ENCODE assay signal across 27 mouse cellular contexts in genomic region chr19:45067758-45068510, GRCm38 (mm10). TPM values are rescaled to one million over a fixed set of nuclear protein-coding genes. Genes with fewer than 3 reads are reported as not detected.
DNase-seq lines count a peak whose midpoint lies in the region; ATAC-seq and TF ChIP-seq lines count a peak whose summit lies in the region.
"Had no signal": no experiment of that assay in that cellular context is flagged by ENCODE, and none has a peak within 500 bp of the region (broad histone marks: within the 10 kb centered on the region; RNA-seq: fewer than 3 reads in every experiment).

No protein-coding gene starts in this region.

- H3K9ac ChIP-seq in midbrain, embryonic 11.5 days (ENCODE audit: low read length) = no peak overlapping the region
- no peak overlapping the region for H3K9ac ChIP-seq in midbrain, postnatal 0 days (replicated peaks; ENCODE audit: low read length, poor library complexity, severe bottlenecking)
- peak overlapping the region; percentile 13; the same call in 1 of the 2 replicates for H3K9ac ChIP-seq in MEL (ENCODE audit: control insufficient read depth, low read depth, low read length, poor library complexity, severe bottlenecking)
- H3K9ac ChIP-seq: embryonic facial prominence, embryonic 13.5 days; forebrain, embryonic 13.5 days; hindbrain, embryonic 13.5 days; intestine, embryonic 15.5 days had no signal

- no peaks in the 10 kb centered on the region for H3K9me3 ChIP-seq in midbrain, embryonic 11.5 days (ENCODE audit: control insufficient read depth, low read length)
- H3K9me3 ChIP-seq in midbrain, postnatal 0 days (ENCODE audit: low read length) = no peaks in the 10 kb centered on the region
- no peaks in the 10 kb centered on the region for H3K9me3 ChIP-seq in E14TG2a.4 (ENCODE audit: low read length)
- no peaks in the 10 kb centered on the region for H3K9me3 ChIP-seq in MEL (replicated peaks; ENCODE audit: insufficient read depth, low read length)
- H3K9me3 ChIP-seq: embryonic facial prominence, embryonic 10.5 days; forebrain, embryonic 13.5 days; hindbrain, embryonic 10.5 days; hindbrain, embryonic 13.5 days; intestine, embryonic 15.5 days had no signal

- H3K27ac ChIP-seq in midbrain, embryonic 11.5 days (ENCODE audit: low read depth, low read length) = no peak overlapping the region
- H3K27ac ChIP-seq in midbrain, postnatal 0 days (ENCODE audit: low read depth, low read length) = no peak overlapping the region
- peak overlapping the region; percentile 57 for H3K27ac ChIP-seq in MEL (ENCODE audit: control insufficient read depth, low read depth, low read length)
- H3K27ac ChIP-seq: embryonic facial prominence, embryonic 10.5 days; embryonic facial prominence, embryonic 13.5 days; forebrain, embryonic 13.5 days; gastrocnemius, adult 2 months; hindbrain, embryonic 10.5 days; hindbrain, embryonic 13.5 days; intestine, embryonic 15.5 days had no signal

- H3K4me2 ChIP-seq in midbrain, embryonic 11.5 days = no peak overlapping the region
- no peak overlapping the region for H3K4me2 ChIP-seq in midbrain, postnatal 0 days (ENCODE audit: low read depth, low read length, poor library complexity, severe bottlenecking)
- H3K4me2 ChIP-seq: embryonic facial prominence, embryonic 13.5 days; forebrain, embryonic 13.5 days; heart, embryonic 11.5 days; hindbrain, embryonic 13.5 days; intestine, embryonic 15.5 days had no signal

- TF ChIP-seq RAD21 in MEL (IDR thresholded peaks at IDR 0.05; ENCODE audit: low read depth, low read length) = no peak

- 84% methylated on average over 7 of the region's 7 CpGs for whole genome bisulfite sequencing in midbrain, embryonic 11.5 days
- WGBS in midbrain, postnatal 0 days = 82% methylated on average over 7 of the region's 7 CpGs

- peaks cover 5% of the 10 kb centered on the region; the same call in 1 of the 2 replicates for H3K4me1 ChIP-seq in midbrain, embryonic 11.5 days (ENCODE audit: control insufficient read depth, insufficient read depth, low read length)
- no peaks in the 10 kb centered on the region for H3K4me1 ChIP-seq in midbrain, postnatal 0 days (ENCODE audit: insufficient read depth, low read length)
- peaks cover 48% of the 10 kb centered on the region for H3K4me1 ChIP-seq in E14TG2a.4 (replicated peaks; ENCODE audit: low read depth, low read length)
- H3K4me1 ChIP-seq in MEL (ENCODE audit: control insufficient read depth in 1 of 2, insufficient read depth in 2 of 2, low read length in 2 of 2) = peaks cover 8 to 17% of the 10 kb centered on the region in 2 experiments
- H3K4me1 ChIP-seq: intestine, embryonic 15.5 days had no signal

- H3K27me3 ChIP-seq in midbrain, embryonic 11.5 days (ENCODE audit: control insufficient read depth, insufficient read depth, low read length) = peaks cover 43% of the 10 kb centered on the region
- H3K27me3 ChIP-seq in midbrain, postnatal 0 days (ENCODE audit: insufficient read depth, low read length) = peaks cover 30% of the 10 kb centered on the region
- H3K27me3 ChIP-seq in E14TG2a.4 (ENCODE audit: insufficient read depth, low read length) (peaks cover 44% of the 10 kb centered on the region), MEL (ENCODE audit: control insufficient read depth in 1 of 2, insufficient read depth in 2 of 2, low read length in 2 of 2) (no peaks in the 10 kb centered on the region)

- no peaks in the 10 kb centered on the region for H3K36me3 ChIP-seq in midbrain, embryonic 11.5 days (ENCODE audit: control insufficient read depth, insufficient read depth, low read length)
- H3K36me3 ChIP-seq in midbrain, postnatal 0 days (ENCODE audit: insufficient read depth, low read length) = no peaks in the 10 kb centered on the region
- H3K36me3 ChIP-seq in E14TG2a.4 (ENCODE audit: insufficient read depth, low read length) (no peaks in the 10 kb centered on the region), MEL (ENCODE audit: control insufficient read depth in 1 of 2, insufficient read depth in 2 of 2, low read length in 2 of 2) (peaks cover 0 to 17% of the 10 kb centered on the region in 2 experiments; a peak in 2 of 4 replicates)
- H3K36me3 ChIP-seq: embryonic facial prominence, embryonic 10.5 days; embryonic facial prominence, embryonic 13.5 days; hindbrain, embryonic 10.5 days; hindbrain, embryonic 13.5 days; intestine, embryonic 15.5 days had no signal

- peak; percentile 89 to 96 for TF ChIP-seq EP300 in MEL (IDR thresholded peaks at IDR 0.05; ENCODE audit: low read depth in 1 of 2, low read length in 2 of 2)

- peak; percentile 76 for DNase-seq in midbrain, embryonic 11.5 days (ENCODE audit: low spot score, missing footprints)
- DNase-seq in midbrain, postnatal 0 days (ENCODE audit: low spot score) = no peak
- peak; percentile 78 for DNase-seq in MEL (ENCODE audit: low read depth, low spot score)
- DNase-seq in cerebellum, adult 18-20 months = no peak
- no peak for DNase-seq in left cerebral cortex, adult 9 months (ENCODE audit: low spot score in 2 of 2)
- DNase-seq: adrenal gland, adult 2 months; adrenal gland, postnatal 14 days; cerebellum, adult 11 months; cerebellum, adult 8-10 months; cerebellum, postnatal 10 days; cerebellum, postnatal 36 days; embryo, embryonic 11 days; gastrocnemius, adult 2 months; gastrocnemius, postnatal 14 days; heart, adult 11 months; heart, postnatal 36 days had no signal

- TF ChIP-seq POLR2A in MEL (IDR thresholded peaks at IDR 0.05; ENCODE audit: control insufficient read depth in 1 of 2, insufficient read depth in 1 of 2, low read depth in 1 of 2, low read length in 2 of 2, poor library complexity in 1 of 2) = peak in 1 of 2 experiments; percentile 33; a peak in 1 of 4 replicates

- TF ChIP-seq CTCF in midbrain, postnatal 0 days (IDR thresholded peaks at IDR 0.05) = no peak
- TF ChIP-seq CTCF in E14TG2a.4 (conservative IDR thresholded peaks at IDR 0.05; ENCODE audit: low read length) (no peak), MEL (IDR thresholded peaks at IDR 0.05 in 2 of 3, conservative IDR thresholded peaks at IDR 0.05 in 1 of 3; ENCODE audit: control insufficient read depth in 1 of 3, insufficient read depth in 1 of 3, low read depth in 2 of 3, low read length in 3 of 3, poor library complexity in 1 of 3, severe bottlenecking in 1 of 3) (no peak)

- ATAC-seq in midbrain, embryonic 11.5 days (ENCODE audit: low FRiP score) = no peak
- ATAC-seq in midbrain, postnatal 0 days (ENCODE audit: low FRiP score) = no peak
- ATAC-seq: forebrain, embryonic 13.5 days; forebrain, embryonic 16.5 days; hindbrain, embryonic 16.5 days; intestine, embryonic 15.5 days had no signal

- H3K79me2 ChIP-seq in MEL (ENCODE audit: control insufficient read depth, insufficient read depth, low read length, poor library complexity) = no peaks in the 10 kb centered on the region

- no peak overlapping the region for H3K4me3 ChIP-seq in midbrain, embryonic 11.5 days (ENCODE audit: low read depth, low read length)
- H3K4me3 ChIP-seq in midbrain, postnatal 0 days (ENCODE audit: low read depth, low read length) = no peak overlapping the region
- H3K4me3 ChIP-seq in E14TG2a.4 (replicated peaks; ENCODE audit: low read length) = peak overlapping the region; percentile 46; the same call in 1 of the 2 replicates
- peak overlapping the region in 1 of 2 experiments; percentile 1; a peak in 1 of 4 replicates for H3K4me3 ChIP-seq in MEL (ENCODE audit: control insufficient read depth in 1 of 2, insufficient read depth in 1 of 2, low read depth in 2 of 2, low read length in 2 of 2)
- H3K4me3 ChIP-seq: embryonic facial prominence, embryonic 13.5 days; erythroblast, embryonic 14.5 days; forebrain, embryonic 13.5 days; gastrocnemius, adult 2 months; hindbrain, embryonic 10.5 days; hindbrain, embryonic 13.5 days; intestine, embryonic 15.5 days had no signal

TF ChIP-seq in MEL, 35 proteins besides CTCF, POLR2A, EP300 and RAD21 (continues in another document):
- TF ChIP-seq SIN3A (IDR thresholded peaks at IDR 0.05; ENCODE audit: low read length) (peak; percentile 65; the same call in 1 of the 2 replicates), HCFC1 (IDR thresholded peaks at IDR 0.05; ENCODE audit: low read depth, low read length) (0 out of 2 replicates have a peak, but pooled peaks have one; percentile 47), MAFK (IDR thresholded peaks at IDR 0.05; ENCODE audit: borderline replicate concordance, low read depth, low read length) (peak; percentile 73), JUND (IDR thresholded peaks at IDR 0.05; ENCODE audit: low read depth, low read length) (0 out of 2 replicates have a peak, but pooled peaks have one; percentile 67), E2F4 (IDR thresholded peaks at IDR 0.05; ENCODE audit: borderline replicate concordance, low read depth, low read length) (no peak)

RNA-seq across cellular contexts. Expression of gene Kazald1, which starts 7.1 kb away (rescaled TPM):
- polyA plus RNA-seq in midbrain, embryonic 11.5 days (2014; fragmentation: Nextera tagmentation; extraction: Ambion mirVana) = 0.38 and 0.39 TPM in 2 replicates
- total RNA-seq in midbrain, postnatal 0 days (2014; rRNA removed) = 0.94 and 2.2 TPM in 2 replicates
- 2.2 and 2.3 TPM in 2 replicates for polyA plus RNA-seq in midbrain, postnatal 0 days (2015; fragmentation: Nextera tagmentation; extraction: Ambion mirVana)
- 0.33 and 0.39 TPM in 2 replicates for total RNA-seq in MEL (2012; rRNA removed)
- polyA plus RNA-seq in MEL (2012; ENCODE audit: insufficient read depth in 1 of 2, insufficient read length in 2 of 2, low read depth in 1 of 2, low replicate concordance in 2 of 2, missing spikeins in 1 of 2) = 1 to 10 TPM in 1 of 2 experiments, not detected in 1; 1.5 TPM
- polyA plus RNA-seq: erythroblast, embryonic 14.5 days had no signal

RNA-seq across cellular contexts. Expression of gene Sfxn3, which starts 20.6 kb away (rescaled TPM):
- polyA plus RNA-seq in midbrain, embryonic 11.5 days (2014; fragmentation: Nextera tagmentation; extraction: Ambion mirVana) = 17.7 and 20.4 TPM in 2 replicates
- total RNA-seq in midbrain, postnatal 0 days (2014; rRNA removed) = 72.2 and 85.8 TPM in 2 replicates
- polyA plus RNA-seq in midbrain, postnatal 0 days (2015; fragmentation: Nextera tagmentation; extraction: Ambion mirVana) = 101 and 102 TPM in 2 replicates
- 3.6 and 5.0 TPM in 2 replicates for total RNA-seq in MEL (2012; rRNA removed)
- polyA plus RNA-seq in MEL (2012; ENCODE audit: insufficient read depth in 1 of 2, insufficient read length in 2 of 2, low read depth in 1 of 2, low replicate concordance in 2 of 2, missing spikeins in 1 of 2) = 10 to 100 TPM in 1 of 2 experiments, not detected in 1; 10.6 TPM

RNA-seq across cellular contexts. Expression of gene Pdzd7, which starts 22.4 kb away (rescaled TPM):
- polyA plus RNA-seq in midbrain, embryonic 11.5 days (2014; fragmentation: Nextera tagmentation; extraction: Ambion mirVana) = 0.17 and 0.19 TPM in 2 replicates
- total RNA-seq in midbrain, postnatal 0 days (2014; rRNA removed) = 5.9 and 7.2 TPM in 2 replicates
- polyA plus RNA-seq in midbrain, postnatal 0 days (2015; fragmentation: Nextera tagmentation; extraction: Ambion mirVana) = 2.9 and 3.4 TPM in 2 replicates
- 0.08 and 0.10 TPM in 2 replicates for total RNA-seq in MEL (2012; rRNA removed)
- under 1 TPM in 1 of 2 experiments, not detected in 1; 0.56 TPM for polyA plus RNA-seq in MEL (2012; ENCODE audit: insufficient read depth in 1 of 2, insufficient read length in 2 of 2, low read depth in 1 of 2, low replicate concordance in 2 of 2, missing spikeins in 1 of 2)
- total RNA-seq: adrenal gland, postnatal 14 days had no signal
- polyA plus RNA-seq: erythroblast, embryonic 14.5 days; heart, embryonic 11.5 days had no signal

RNA-seq across cellular contexts. Expression of gene Lzts2, which starts 53.7 kb away (rescaled TPM):
- 35.7 and 44.1 TPM in 2 replicates for polyA plus RNA-seq in midbrain, embryonic 11.5 days (2014; fragmentation: Nextera tagmentation; extraction: Ambion mirVana)
- 32.8 and 40.4 TPM in 2 replicates for total RNA-seq in midbrain, postnatal 0 days (2014; rRNA removed)
- polyA plus RNA-seq in midbrain, postnatal 0 days (2015; fragmentation: Nextera tagmentation; extraction: Ambion mirVana) = 12.9 TPM in 2 replicates
- 4.0 and 4.2 TPM in 2 replicates for total RNA-seq in MEL (2012; rRNA removed)
- polyA plus RNA-seq in MEL (2012; ENCODE audit: insufficient read depth in 1 of 2, insufficient read length in 2 of 2, low read depth in 1 of 2, low replicate concordance in 2 of 2, missing spikeins in 1 of 2) = 10 to 100 TPM in 1 of 2 experiments, not detected in 1; 13.1 TPM

Comparison
In these comparisons a context has a peak if more than half of its experiments do, and no peak if none do; other contexts are left out.
1. DNase-seq: peak in midbrain, embryonic 11.5 days (single experiment) and MEL (single experiment); none in midbrain, postnatal 0 days (single experiment), cerebellum, adult 18-20 months (0 of 2) and left cerebral cortex, adult 9 months (0 of 2).